Mouse (Mus musculus) lung, postnatal 0 days (tissue): Measurements from ENCODE around the gene C2cd2.

ENCODE experiments used
- CTCF ChIP-seq: IDR thresholded peaks from 2 replicates; pipeline ENCODE4 v1.5.1; 2016; ENCODE audit warnings: antibody characterized with exemption, mild to moderate bottlenecking
- EP300 ChIP-seq: IDR thresholded peaks from 2 replicates; pipeline ENCODE4 v1.6.1; 2016; ENCODE audit warnings: antibody characterized with exemption, mild to moderate bottlenecking, control low read depth

DNA sequence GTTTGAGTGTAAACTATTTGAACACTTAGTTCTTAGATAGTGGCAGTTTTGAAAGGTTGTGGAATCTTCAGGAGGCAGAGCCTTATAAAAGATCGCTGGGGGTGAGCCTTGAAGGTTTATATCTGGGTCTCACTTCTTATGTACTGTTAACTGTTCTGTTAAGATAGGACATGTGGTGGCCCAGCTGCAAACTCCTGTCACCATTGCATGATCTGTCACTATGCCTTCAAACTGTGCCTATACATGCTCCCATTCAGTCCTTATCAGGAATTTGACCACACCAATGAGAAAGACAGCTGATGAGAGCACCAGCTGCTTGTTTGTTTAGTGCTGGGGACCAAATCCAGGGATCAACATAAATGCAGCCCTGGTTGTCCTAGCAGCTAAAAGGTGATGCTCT, 14.9 kb upstream of the C2cd2 start:
- TF ChIP-seq CTCF (no peak), EP300 (no peak)
